In genomic region chr17:49282498-49282897, GRCm38 (mm10) we compare ENCODE assay signal across 11 mouse cellular contexts.
A peak's percentile ranks its signal among the peaks of the same experiment; 100 is the strongest.
DNase-seq lines count a peak whose midpoint lies in the region; ATAC-seq and TF ChIP-seq lines count a peak whose summit lies in the region.
"Had no signal": no experiment of that assay in that cellular context is flagged by ENCODE, and none has a peak within 500 bp of the region (broad histone marks: within the 10 kb centered on the region; RNA-seq: fewer than 3 reads in every experiment).

No protein-coding gene starts in this region.

- no peak overlapping the region for H3K9ac ChIP-seq in liver, postnatal 0 days (replicated peaks)
- no peak overlapping the region for H3K9ac ChIP-seq in ES-Bruce4 (ENCODE audit: low read depth, poor library complexity, severe bottlenecking)
- no peak overlapping the region for H3K9ac ChIP-seq in midbrain, embryonic 16.5 days (ENCODE audit: low read depth, low read length)
- H3K9ac ChIP-seq: heart, embryonic 12.5 days; kidney, embryonic 15.5 days had no signal

- TF ChIP-seq EP300 in liver, postnatal 0 days (IDR thresholded peaks at IDR 0.05; ENCODE audit: low read depth) = no peak
- no peak for TF ChIP-seq EP300 in ES-Bruce4 (IDR thresholded peaks at IDR 0.05; ENCODE audit: insufficient read depth, low read depth, low read length)

- peaks cover 3% of the 10 kb centered on the region; the same call in 1 of the 2 replicates for H3K9me3 ChIP-seq in liver, postnatal 0 days (ENCODE audit: low read length)
- no peaks in the 10 kb centered on the region for H3K9me3 ChIP-seq in ES-Bruce4 (replicated peaks; ENCODE audit: control insufficient read depth, insufficient read depth, low read length, poor library complexity, severe bottlenecking)
- H3K9me3 ChIP-seq in midbrain, embryonic 16.5 days (replicated peaks; ENCODE audit: control insufficient read depth, low read length, poor library complexity, severe bottlenecking) = no peaks in the 10 kb centered on the region
- H3K9me3 ChIP-seq: kidney, embryonic 15.5 days had no signal

- WGBS in liver, postnatal 0 days (ENCODE audit: insufficient replicate concordance) = 76% methylated on average over 10 of the region's 10 CpGs
- WGBS in midbrain, embryonic 16.5 days = 81% methylated on average over 10 of the region's 10 CpGs

- H3K27ac ChIP-seq in liver, postnatal 0 days (ENCODE audit: low read depth) = no peak overlapping the region
- no peak overlapping the region for H3K27ac ChIP-seq in ES-Bruce4 (ENCODE audit: insufficient read depth, low read length)
- H3K27ac ChIP-seq in midbrain, embryonic 16.5 days (ENCODE audit: low read length) = no peak overlapping the region
- H3K27ac ChIP-seq: kidney, embryonic 15.5 days had no signal

- no peaks in the 10 kb centered on the region for H3K36me3 ChIP-seq in liver, postnatal 0 days (replicated peaks; ENCODE audit: insufficient read depth, low read length)
- H3K36me3 ChIP-seq in ES-Bruce4 (ENCODE audit: control insufficient read depth, insufficient read depth, low read length, poor library complexity, severe bottlenecking) = no peaks in the 10 kb centered on the region
- no peaks in the 10 kb centered on the region for H3K36me3 ChIP-seq in midbrain, embryonic 16.5 days (ENCODE audit: control insufficient read depth, insufficient read depth, low read length)
- H3K36me3 ChIP-seq: heart, embryonic 12.5 days; kidney, embryonic 15.5 days had no signal

- H3K4me1 ChIP-seq in liver, postnatal 0 days (ENCODE audit: insufficient read depth) = no peaks in the 10 kb centered on the region
- H3K4me1 ChIP-seq in ES-Bruce4 (ENCODE audit: control insufficient read depth, insufficient read depth, low read length) = no peaks in the 10 kb centered on the region
- H3K4me1 ChIP-seq in midbrain, embryonic 16.5 days (ENCODE audit: control insufficient read depth, insufficient read depth, low read length) = no peaks in the 10 kb centered on the region
- H3K4me1 ChIP-seq: heart, embryonic 12.5 days had no signal

- no peak for TF ChIP-seq POLR2A in ES-Bruce4 (IDR thresholded peaks at IDR 0.05; ENCODE audit: insufficient read depth, low read length)

- ATAC-seq in liver, postnatal 0 days = no peak
- no peak for ATAC-seq in midbrain, embryonic 16.5 days
- ATAC-seq in activated CD4-positive, CD25-positive, alpha-beta regulatory T cell, adult 4 months = no peak
- ATAC-seq: CD4-positive, CD25-positive, alpha-beta regulatory T cell, adult 4 months had no signal

- H3K4me2 ChIP-seq in liver, postnatal 0 days (ENCODE audit: low read depth, low read length) = no peak overlapping the region
- no peak overlapping the region for H3K4me2 ChIP-seq in midbrain, embryonic 16.5 days (ENCODE audit: low read length)
- H3K4me2 ChIP-seq: heart, embryonic 12.5 days; kidney, embryonic 15.5 days had no signal

- H3K27me3 ChIP-seq in liver, postnatal 0 days (ENCODE audit: insufficient read depth, low read length) = no peaks in the 10 kb centered on the region
- no peaks in the 10 kb centered on the region; the same call in 1 of the 2 replicates for H3K27me3 ChIP-seq in ES-Bruce4 (ENCODE audit: control insufficient read depth, insufficient read depth, low read length, poor library complexity, severe bottlenecking)
- no peaks in the 10 kb centered on the region for H3K27me3 ChIP-seq in midbrain, embryonic 16.5 days (ENCODE audit: control insufficient read depth, insufficient read depth, low read depth, low read length)
- H3K27me3 ChIP-seq: heart, embryonic 12.5 days; kidney, embryonic 15.5 days had no signal

- peak; percentile 68 for TF ChIP-seq CTCF in liver, postnatal 0 days (IDR thresholded peaks at IDR 0.05; ENCODE audit: low read depth)
- TF ChIP-seq CTCF in ES-Bruce4 (IDR thresholded peaks at IDR 0.05; ENCODE audit: low read depth, low read length) = peak; percentile 61

- no peak overlapping the region for H3K4me3 ChIP-seq in liver, postnatal 0 days (ENCODE audit: low read depth, low read length)
- no peak overlapping the region for H3K4me3 ChIP-seq in ES-Bruce4 (ENCODE audit: low read depth, low read length)
- H3K4me3 ChIP-seq in midbrain, embryonic 16.5 days (ENCODE audit: low read depth, low read length) = no peak overlapping the region
- H3K4me3 ChIP-seq: heart, embryonic 12.5 days; kidney, embryonic 15.5 days had no signal

- peak; percentile 58 for DNase-seq in heart, adult 11 months
- DNase-seq in heart, postnatal 4 days = no peak
- no peak for DNase-seq in liver, postnatal 0 days
- no peak for DNase-seq in liver
- DNase-seq in forelimb bud, embryonic 11.5 days (ENCODE audit: low read depth, low spot score) = peak; percentile 13

Comparison
In these comparisons a context has a peak if more than half of its experiments do, and no peak if none do; other contexts are left out.
1. DNase-seq: peak in heart, adult 11 months (single experiment) and forelimb bud, embryonic 11.5 days (single experiment); none in heart, postnatal 4 days (single experiment), liver, postnatal 0 days (single experiment) and liver (single experiment).